Mouse (Mus musculus): ENCODE data around the gene Slit3. TPM values are rescaled to one million over a fixed set of nuclear protein-coding genes. Genes with fewer than 3 reads are reported as not detected.
A peak's percentile ranks its signal among the peaks of the same experiment; 100 is the strongest.

Slit3 gene
- polyA plus RNA-seq, 2 experiments: 32.9 to 33.0 TPM

DNA sequence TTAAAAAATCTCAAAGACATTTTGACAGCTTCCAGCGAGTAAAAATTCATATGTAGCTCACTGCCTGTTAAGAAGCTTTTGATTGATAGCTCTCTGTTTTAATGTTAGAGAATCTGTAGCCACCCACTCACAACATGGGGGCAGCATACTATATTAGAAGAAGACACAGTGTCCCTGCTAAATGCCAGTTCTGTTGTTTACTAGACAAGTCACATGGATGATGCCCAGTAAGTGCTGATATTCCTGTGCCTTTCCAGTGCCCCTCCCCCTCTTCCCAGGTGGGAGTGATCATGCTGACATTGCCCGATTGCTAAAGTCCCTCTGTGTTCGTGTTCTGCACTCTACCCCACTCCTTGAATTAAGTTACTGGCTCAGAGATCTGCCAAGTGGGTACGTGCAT, 254.0 kb downstream of the Slit3 start:
- TF ChIP-seq POLR2A (IDR thresholded peaks at IDR 0.05; ENCODE audit: borderline replicate concordance, extremely low read depth, insufficient read depth, insufficient read length): no peak
- H3K4me3 ChIP-seq (replicated peaks; ENCODE audit: low read length): no peak overlapping the region
- ATAC-seq (ENCODE audit: low FRiP score, low read depth) (no peak), DNase-seq (ENCODE audit: low spot score) (no peak)
- 57% methylated on average over 4 of the region's 4 CpGs for WGBS
- H3K9ac ChIP-seq (ENCODE audit: low read depth, low read length, severe bottlenecking): no peak overlapping the region
- H3K36me3 ChIP-seq (ENCODE audit: control insufficient read depth, insufficient read depth, low read length): no peaks in the 10 kb centered on the region
- H3K27me3 ChIP-seq (ENCODE audit: control insufficient read depth, insufficient read depth, low read length): no peaks in the 10 kb centered on the region
- peaks cover 18% of the 10 kb centered on the region for H3K4me1 ChIP-seq (ENCODE audit: control insufficient read depth, insufficient read depth, low read length)
- no peak overlapping the region for H3K4me2 ChIP-seq (replicated peaks; ENCODE audit: low read depth, low read length, severe bottlenecking)
- peaks cover 5% of the 10 kb centered on the region; the same call in 1 of the 2 replicates for H3K9me3 ChIP-seq (ENCODE audit: control insufficient read depth, low read length)
- H3K27ac ChIP-seq (replicated peaks; ENCODE audit: low read depth, low read length): no peak overlapping the region

DNA sequence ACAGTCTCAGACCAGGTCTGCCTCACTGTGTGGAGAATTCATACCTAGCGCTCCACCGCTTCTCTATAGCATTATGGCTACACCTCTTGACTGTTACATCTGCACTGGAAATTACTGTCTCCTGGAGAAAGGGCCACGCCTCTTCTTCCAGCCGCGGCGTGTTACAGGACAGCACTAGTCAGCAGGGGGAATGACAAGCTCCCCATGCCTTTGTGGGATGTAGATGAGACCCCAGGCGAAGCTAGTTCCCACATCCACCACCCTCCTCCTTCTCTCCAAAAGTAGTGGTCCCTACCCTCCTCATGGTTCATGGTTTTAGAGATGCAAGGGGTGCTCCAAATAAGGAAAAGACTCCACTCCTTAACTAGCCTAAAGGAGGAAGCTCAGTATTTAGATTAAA, 257.8 kb downstream of the Slit3 start:
- no peaks in the 10 kb centered on the region for H3K27me3 ChIP-seq (ENCODE audit: control insufficient read depth, insufficient read depth, low read length)
- WGBS: 64% methylated on average over 7 of the region's 7 CpGs
- H3K27ac ChIP-seq (replicated peaks; ENCODE audit: low read depth, low read length): no peak overlapping the region
- H3K4me3 ChIP-seq (replicated peaks; ENCODE audit: low read length): no peak overlapping the region
- no peaks in the 10 kb centered on the region for H3K36me3 ChIP-seq (ENCODE audit: control insufficient read depth, insufficient read depth, low read length)
- H3K4me1 ChIP-seq (ENCODE audit: control insufficient read depth, insufficient read depth, low read length): peaks cover 16% of the 10 kb centered on the region
- no peak for DNase-seq (ENCODE audit: low spot score)
- H3K9me3 ChIP-seq (ENCODE audit: control insufficient read depth, low read length): no peaks in the 10 kb centered on the region
- no peak overlapping the region for H3K4me2 ChIP-seq (replicated peaks; ENCODE audit: low read depth, low read length, severe bottlenecking)
- TF ChIP-seq POLR2A (IDR thresholded peaks at IDR 0.05; ENCODE audit: borderline replicate concordance, extremely low read depth, insufficient read depth, insufficient read length): no peak
- no peak overlapping the region for H3K9ac ChIP-seq (ENCODE audit: low read depth, low read length, severe bottlenecking)
- no peak for ATAC-seq (ENCODE audit: low FRiP score, low read depth)

DNA sequence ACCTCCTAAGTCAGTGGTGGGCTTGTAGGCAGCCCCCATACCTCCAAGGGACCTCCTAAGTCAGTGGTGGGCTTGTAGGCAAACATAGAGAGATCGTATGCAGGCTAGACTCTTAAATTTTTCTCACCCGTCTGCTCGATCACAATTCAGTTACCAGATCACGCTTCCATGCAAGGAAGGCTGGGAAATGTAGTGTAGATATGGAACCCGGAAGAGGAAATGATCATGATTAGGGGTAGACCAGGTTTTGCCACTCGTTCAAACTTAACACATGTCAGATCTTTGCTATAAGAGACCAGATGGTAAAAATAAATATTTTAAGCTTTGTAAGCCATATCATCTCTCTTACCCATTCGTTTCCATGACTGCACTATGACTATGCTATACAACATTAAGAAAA, 258.4 kb downstream of the Slit3 start:
- Histone ChIP-seq H3K4me3 (replicated peaks; ENCODE audit: low read length) (no peak overlapping the region), H3K4me1 (ENCODE audit: control insufficient read depth, insufficient read depth, low read length) (peaks cover 22% of the 10 kb centered on the region), H3K36me3 (ENCODE audit: control insufficient read depth, insufficient read depth, low read length) (no peaks in the 10 kb centered on the region), H3K4me2 (replicated peaks; ENCODE audit: low read depth, low read length, severe bottlenecking) (0 out of 2 replicates have a peak overlapping the region, but pooled peaks have one; percentile 15), H3K9ac (ENCODE audit: low read depth, low read length, severe bottlenecking) (no peak overlapping the region), H3K9me3 (ENCODE audit: control insufficient read depth, low read length) (no peaks in the 10 kb centered on the region), H3K27ac (replicated peaks; ENCODE audit: low read depth, low read length) (no peak overlapping the region), H3K27me3 (ENCODE audit: control insufficient read depth, insufficient read depth, low read length) (no peaks in the 10 kb centered on the region)
- no peak for TF ChIP-seq POLR2A (IDR thresholded peaks at IDR 0.05; ENCODE audit: borderline replicate concordance, extremely low read depth, insufficient read depth, insufficient read length)
- 59% methylated on average over 7 of the region's 7 CpGs for WGBS
- no peak for ATAC-seq (ENCODE audit: low FRiP score, low read depth)
- no peak for DNase-seq (ENCODE audit: low spot score)

DNA sequence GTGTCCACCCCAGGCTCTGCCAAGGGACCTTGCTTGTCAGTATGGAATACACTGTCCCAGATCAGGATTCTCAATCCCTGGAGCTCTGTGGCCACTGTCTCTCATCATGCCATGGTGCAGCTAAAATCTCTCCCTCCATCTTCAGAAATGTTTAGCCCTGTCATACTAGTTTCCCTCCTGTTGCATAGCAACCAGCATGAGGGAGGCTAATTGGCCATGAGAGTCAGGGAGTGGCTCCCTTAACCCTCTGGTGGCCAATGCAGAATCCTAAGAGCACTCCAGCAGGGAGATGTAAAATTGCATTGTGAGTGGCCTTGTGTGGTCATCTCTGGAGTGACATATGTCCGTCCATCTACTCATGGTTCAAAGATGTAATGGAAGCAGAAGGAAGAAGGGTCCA, 259.7 kb downstream of the Slit3 start:
- no peaks in the 10 kb centered on the region for H3K27me3 ChIP-seq (ENCODE audit: control insufficient read depth, insufficient read depth, low read length)
- TF ChIP-seq POLR2A (IDR thresholded peaks at IDR 0.05; ENCODE audit: borderline replicate concordance, extremely low read depth, insufficient read depth, insufficient read length): no peak
- H3K9me3 ChIP-seq (ENCODE audit: control insufficient read depth, low read length): no peaks in the 10 kb centered on the region
- 63% methylated on average over 1 of the region's 1 CpGs for WGBS
- H3K4me1 ChIP-seq (ENCODE audit: control insufficient read depth, insufficient read depth, low read length): peaks cover 35% of the 10 kb centered on the region
- no peak overlapping the region for H3K27ac ChIP-seq (replicated peaks; ENCODE audit: low read depth, low read length)
- ATAC-seq (ENCODE audit: low FRiP score, low read depth) (no peak), DNase-seq (ENCODE audit: low spot score) (no peak)
- H3K36me3 ChIP-seq (ENCODE audit: control insufficient read depth, insufficient read depth, low read length): no peaks in the 10 kb centered on the region
- H3K4me3 ChIP-seq (replicated peaks; ENCODE audit: low read length): no peak overlapping the region
- no peak overlapping the region for H3K4me2 ChIP-seq (replicated peaks; ENCODE audit: low read depth, low read length, severe bottlenecking)
- H3K9ac ChIP-seq (ENCODE audit: low read depth, low read length, severe bottlenecking): no peak overlapping the region

DNA sequence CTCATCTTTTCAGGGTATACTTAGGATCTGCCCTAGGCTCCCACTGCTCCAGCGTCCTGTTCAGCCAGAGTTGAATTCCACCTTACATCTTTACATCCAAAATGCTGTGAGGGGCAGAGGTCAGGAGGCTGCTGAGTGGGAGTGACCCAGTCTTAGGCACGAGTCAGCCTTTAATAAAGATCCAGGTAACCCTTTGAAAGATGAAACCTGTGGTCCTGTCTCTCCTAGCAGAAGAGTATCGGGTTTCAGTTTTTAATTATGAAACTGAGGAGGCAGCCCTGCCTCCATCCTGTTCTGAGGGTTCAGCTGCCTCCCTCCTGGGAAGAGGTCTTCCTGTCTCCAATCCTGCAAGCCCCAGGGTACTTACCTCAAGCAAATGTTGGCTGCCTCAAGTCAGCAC, 264.4 kb downstream of the Slit3 start:
- H3K4me1 ChIP-seq (ENCODE audit: control insufficient read depth, insufficient read depth, low read length): peaks cover 63% of the 10 kb centered on the region
- no peaks in the 10 kb centered on the region for H3K27me3 ChIP-seq (ENCODE audit: control insufficient read depth, insufficient read depth, low read length)
- H3K27ac ChIP-seq (replicated peaks; ENCODE audit: low read depth, low read length): no peak overlapping the region
- H3K9me3 ChIP-seq (ENCODE audit: control insufficient read depth, low read length): no peaks in the 10 kb centered on the region
- H3K36me3 ChIP-seq (ENCODE audit: control insufficient read depth, insufficient read depth, low read length): no peaks in the 10 kb centered on the region
- no peak overlapping the region for H3K4me3 ChIP-seq (replicated peaks; ENCODE audit: low read length)
- no peak overlapping the region for H3K4me2 ChIP-seq (replicated peaks; ENCODE audit: low read depth, low read length, severe bottlenecking)
- ATAC-seq (ENCODE audit: low FRiP score, low read depth) (no peak), DNase-seq (ENCODE audit: low spot score) (no peak)
- 10% methylated on average over 3 of the region's 3 CpGs for WGBS
- H3K9ac ChIP-seq (ENCODE audit: low read depth, low read length, severe bottlenecking): no peak overlapping the region
- TF ChIP-seq POLR2A (IDR thresholded peaks at IDR 0.05; ENCODE audit: borderline replicate concordance, extremely low read depth, insufficient read depth, insufficient read length): no peak

DNA sequence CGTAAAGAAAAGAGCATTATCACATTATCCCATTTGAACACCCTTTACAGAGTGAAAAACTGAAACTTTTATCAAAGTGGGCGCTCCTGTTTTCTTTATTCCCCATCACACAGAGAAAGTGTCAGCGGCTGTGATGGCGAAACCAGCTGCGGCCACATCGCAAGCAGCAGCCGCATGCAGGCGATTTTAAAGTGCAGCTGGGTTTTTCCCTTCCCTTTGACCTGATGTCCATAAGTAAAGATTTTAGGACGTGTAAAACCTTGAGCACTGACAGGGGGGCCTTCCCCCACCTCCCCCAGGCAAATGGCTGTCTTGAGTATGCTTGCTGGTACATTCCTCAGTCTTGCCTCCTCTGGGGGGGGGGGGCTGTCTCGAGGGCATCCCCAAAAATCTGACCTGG, 266.8 kb downstream of the Slit3 start:
- DNase-seq (ENCODE audit: low spot score): no peak
- TF ChIP-seq POLR2A (IDR thresholded peaks at IDR 0.05; ENCODE audit: borderline replicate concordance, extremely low read depth, insufficient read depth, insufficient read length): no peak
- Histone ChIP-seq H3K9me3 (ENCODE audit: control insufficient read depth, low read length) (no peaks in the 10 kb centered on the region), H3K4me1 (ENCODE audit: control insufficient read depth, insufficient read depth, low read length) (peaks cover 81% of the 10 kb centered on the region), H3K27ac (replicated peaks; ENCODE audit: low read depth, low read length) (peak overlapping the region; percentile 48; the same call in 1 of the 2 replicates), H3K9ac (ENCODE audit: low read depth, low read length, severe bottlenecking) (no peak overlapping the region), H3K4me2 (replicated peaks; ENCODE audit: low read depth, low read length, severe bottlenecking) (peak overlapping the region; percentile 27), H3K36me3 (ENCODE audit: control insufficient read depth, insufficient read depth, low read length) (no peaks in the 10 kb centered on the region), H3K4me3 (replicated peaks; ENCODE audit: low read length) (no peak overlapping the region), H3K27me3 (ENCODE audit: control insufficient read depth, insufficient read depth, low read length) (no peaks in the 10 kb centered on the region)
- WGBS: 24% methylated on average over 10 of the region's 10 CpGs
- no peak for ATAC-seq (ENCODE audit: low FRiP score, low read depth)

Measured in limb, embryonic 14.5 days (tissue).